Mouse (Mus musculus): ENCODE data around the gene Tcf7l1. TPM values are rescaled to one million over a fixed set of nuclear protein-coding genes. Genes with fewer than 3 reads are reported as not detected.

Tcf7l1 gene
- total RNA-seq, 2 experiments from 2014 or later: 8.2 to 9.2 TPM

DNA sequence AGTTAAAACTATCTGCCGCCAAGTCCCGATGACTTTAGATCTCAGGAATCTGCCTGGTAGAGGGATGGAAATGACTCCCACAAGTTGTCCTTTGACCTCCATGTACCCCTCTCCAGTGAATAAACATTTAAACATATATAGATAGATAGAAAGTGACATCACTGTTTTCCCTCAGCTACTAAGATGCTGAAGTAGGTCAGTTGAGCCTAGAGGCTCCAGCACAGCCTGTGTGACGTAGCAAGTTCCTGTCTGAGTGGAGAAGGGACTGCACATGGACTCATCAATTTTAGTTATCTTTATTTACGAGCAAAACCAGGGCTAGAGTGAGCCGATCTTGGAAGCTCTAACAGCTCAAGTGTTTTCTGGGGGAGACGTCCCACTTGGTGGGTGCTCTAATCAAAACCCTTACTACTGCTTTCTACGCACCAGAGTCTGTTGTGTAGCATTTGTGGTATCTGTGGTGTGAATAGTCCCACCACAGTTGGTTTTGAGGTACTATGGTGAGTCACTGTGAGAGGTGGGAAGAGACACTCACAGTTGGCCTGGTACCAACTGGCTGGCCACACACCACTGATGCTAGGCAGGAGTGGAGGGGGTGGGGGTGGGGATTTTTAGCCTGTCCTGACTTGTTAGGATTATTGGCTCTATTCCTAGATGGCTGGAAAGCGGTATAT lies 129.2 kb downstream of the Tcf7l1 start:
- no peak for DNase-seq

DNA sequence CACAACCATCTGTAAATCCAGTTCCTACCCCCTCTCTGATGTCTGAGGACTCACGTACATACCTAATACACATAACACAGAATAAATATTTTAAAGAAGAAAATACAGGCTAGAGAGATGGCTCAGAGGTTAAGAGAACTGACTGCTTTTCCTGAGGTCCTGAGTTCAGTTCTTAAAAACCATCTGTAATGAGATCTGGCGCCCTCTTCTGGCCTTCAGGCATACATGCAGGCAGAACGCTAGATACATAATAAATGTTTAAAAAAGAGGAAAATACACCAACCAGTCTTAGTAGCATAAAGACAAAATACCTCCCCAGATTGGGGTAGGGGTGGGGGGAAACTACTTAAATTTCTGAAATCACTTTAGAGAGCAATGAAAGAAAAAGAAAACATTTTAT lies 131.0 kb downstream of the Tcf7l1 start:
- peak in 1 of 2 experiments; percentile 58 for DNase-seq

DNA sequence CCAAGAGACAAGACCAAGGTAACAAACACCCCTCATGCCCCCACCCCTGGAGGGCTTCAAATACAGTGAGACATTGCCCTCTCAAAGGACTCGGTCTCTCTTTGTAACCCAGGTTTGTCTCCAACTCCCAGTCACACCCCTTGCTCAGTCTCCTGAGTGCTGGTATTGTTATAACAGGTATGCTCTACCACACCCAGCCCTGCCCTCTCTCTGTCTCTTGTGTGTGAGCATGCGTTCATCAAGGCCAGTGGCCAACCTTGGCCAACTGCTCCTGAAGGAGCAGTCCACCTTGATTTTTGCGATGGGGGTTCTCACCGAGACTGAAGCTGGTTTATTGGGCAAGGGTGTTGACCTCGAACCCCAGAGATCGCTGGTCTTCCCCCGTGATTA lies 133.0 kb downstream of the Tcf7l1 start:
- no peak for DNase-seq

DNA sequence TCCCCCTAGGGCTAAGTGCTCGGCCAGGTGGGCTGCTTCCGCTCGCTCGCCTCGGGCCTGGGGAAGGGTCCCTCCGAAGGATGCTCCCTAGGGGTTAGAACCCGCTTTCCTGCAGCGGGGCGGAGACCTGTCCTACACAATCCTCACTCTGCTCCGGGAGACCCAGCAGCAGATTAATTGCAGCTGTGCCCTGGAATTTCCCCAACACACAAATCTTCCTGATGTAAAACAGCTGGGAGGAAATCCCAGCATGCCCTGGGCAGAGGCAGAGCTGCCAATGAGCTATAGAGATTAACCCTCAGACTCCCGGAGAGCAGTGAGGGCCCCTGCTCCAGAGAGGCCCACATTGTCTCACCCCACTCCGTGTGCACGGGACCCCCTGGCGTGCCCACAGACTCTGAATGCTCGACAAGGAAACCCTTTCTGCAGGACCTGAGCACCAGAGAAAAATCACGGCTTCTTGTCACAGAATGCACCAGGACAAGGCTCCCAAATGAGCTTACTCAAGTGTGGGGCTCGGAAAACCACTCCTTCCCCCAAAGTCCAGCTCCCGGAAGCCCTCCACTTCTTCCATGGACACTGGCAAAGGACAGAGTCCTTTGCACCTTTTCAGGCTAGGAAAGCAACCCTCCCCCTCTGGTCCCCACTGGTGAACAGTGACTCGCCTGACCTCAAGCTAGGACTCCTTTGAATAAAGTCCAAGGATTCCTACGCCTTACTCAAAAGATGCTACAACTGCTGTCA lies 133.6 kb downstream of the Tcf7l1 start:
- peak; percentile 88 for DNase-seq

DNA sequence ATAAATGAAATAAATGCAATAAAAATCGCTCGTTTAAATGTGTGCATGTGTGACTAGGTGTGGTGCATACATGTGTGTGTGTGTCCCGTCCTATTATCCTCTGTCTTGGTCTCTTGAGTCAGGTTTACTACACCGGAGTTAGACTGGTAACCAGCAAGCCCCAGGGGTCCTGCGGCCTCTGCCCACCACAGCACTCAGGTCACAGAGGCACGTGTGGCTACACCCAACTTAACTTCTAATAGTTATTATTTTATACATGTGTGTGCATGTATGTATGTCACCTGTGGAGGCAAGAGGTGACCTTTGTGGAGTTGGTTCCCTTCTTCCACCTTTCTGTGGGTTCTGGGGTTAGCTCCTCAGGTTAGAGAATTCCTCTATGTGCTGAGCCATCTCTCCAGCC lies 134.7 kb downstream of the Tcf7l1 start:
- DNase-seq: no peak

DNA sequence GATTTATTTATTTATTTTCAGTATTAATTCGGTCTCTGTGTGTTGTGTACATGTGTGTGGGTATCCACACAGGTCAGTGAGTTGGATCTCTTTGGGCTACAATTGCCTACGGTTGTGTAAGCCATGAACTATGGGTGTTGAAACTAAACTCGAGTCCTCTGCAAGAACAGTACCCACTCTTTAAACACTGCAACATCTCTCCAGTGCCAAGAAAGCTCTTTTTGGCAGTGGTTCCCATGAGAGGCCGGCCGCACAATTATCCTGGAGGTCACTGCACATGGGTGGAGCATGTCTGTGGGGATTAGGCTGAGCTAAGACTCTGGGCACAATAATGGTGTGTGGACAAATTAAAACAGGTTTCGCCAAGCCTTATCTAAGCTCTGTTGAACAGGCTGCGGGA lies 135.6 kb downstream of the Tcf7l1 start:
- peak; percentile 75 to 85 for DNase-seq

DNA sequence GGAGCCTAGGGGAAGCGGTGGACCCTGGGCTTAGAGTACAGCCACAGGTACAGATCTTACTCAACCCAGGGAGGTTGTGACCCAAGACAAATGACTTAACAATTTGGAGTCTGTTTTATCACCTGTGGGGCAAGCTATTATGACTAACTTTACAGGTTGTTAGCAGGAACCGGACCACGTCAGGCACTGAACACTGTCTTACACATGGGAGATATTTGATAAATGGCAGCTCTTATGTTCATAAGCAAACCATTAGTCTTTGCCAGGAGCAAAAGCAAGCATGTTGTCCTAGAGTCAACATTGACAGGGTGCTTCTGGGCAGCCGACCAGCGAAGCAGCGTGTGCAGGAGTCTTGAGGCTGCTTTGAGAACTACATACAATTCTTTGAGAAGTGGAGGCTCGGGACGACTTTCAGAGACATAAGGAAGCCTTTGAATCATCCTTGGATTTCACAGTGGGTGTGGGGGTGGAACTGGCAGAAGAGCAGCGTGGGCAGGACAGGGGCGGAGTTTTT lies 138.7 kb downstream of the Tcf7l1 start:
- DNase-seq: no peak

DNA sequence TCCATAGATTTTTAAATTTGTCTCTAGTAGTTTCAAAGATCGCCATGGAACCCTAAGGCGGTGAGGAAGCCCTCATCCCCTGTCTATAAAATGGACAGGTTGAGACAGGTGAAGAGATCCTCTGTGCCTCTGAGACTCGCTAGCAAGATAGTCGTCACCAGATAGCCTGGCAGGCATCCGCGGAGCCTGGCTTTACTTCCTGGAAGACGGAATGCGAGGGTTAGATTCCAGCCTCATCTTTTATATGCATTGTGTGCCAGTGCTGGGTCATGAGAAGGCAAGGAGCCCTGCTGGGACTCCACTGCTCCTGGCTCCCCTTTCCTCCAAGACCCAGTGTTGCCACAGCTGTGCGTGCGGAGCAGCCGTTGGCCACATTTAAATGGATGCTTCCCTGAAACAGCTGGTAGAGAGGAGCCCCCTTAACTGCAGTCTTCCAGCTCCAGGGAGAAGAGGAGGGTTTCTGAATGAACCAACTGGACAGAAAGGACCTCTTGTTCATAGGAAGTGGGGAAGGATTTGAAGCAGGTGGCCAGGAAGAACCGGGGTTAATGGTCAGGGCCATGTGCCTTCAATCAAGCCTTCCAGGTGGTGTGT lies 141.0 kb downstream of the Tcf7l1 start:
- DNase-seq: peak in 1 of 2 experiments; percentile 19

DNA sequence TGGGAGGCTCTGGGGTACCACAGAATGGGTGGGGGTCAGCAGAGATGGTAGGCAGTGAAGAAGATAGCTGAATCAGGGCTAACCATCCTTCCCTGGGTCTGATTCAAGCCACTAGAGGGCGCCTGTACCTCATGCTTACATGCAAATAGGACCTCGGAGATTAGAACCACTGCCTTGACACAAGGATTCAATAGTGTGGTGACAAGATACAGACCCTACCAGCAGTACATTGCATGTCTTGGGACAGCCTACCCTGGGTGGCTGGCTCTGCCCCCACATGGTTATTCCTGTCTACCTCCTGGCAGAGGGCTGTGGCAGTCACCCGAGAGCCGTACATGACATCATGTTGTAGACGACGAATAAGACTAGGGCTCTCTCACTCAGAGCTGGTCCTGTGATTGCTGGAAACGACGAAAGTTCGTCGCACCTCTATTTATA lies 141.7 kb downstream of the Tcf7l1 start:
- DNase-seq: peak; percentile 72 to 88

DNA sequence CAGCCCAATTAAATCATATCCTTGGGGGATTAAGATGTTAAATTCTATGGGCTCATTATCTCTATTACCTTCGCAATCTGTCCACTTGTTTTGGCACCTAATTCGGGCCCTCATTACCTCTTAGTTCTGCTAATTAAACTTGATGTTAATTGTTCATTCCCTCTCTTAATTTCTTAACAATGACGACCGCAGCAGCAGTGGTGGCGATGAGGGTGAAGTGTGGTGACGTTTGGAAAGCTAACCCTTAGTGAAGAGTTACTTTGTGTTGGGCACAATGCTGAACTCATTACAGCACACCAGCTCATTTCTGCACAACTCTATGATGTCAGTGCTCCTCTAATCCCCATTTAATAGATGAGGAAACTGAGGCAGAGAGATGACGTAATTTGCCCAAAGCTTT lies 143.7 kb downstream of the Tcf7l1 start:
- DNase-seq: no peak

DNA sequence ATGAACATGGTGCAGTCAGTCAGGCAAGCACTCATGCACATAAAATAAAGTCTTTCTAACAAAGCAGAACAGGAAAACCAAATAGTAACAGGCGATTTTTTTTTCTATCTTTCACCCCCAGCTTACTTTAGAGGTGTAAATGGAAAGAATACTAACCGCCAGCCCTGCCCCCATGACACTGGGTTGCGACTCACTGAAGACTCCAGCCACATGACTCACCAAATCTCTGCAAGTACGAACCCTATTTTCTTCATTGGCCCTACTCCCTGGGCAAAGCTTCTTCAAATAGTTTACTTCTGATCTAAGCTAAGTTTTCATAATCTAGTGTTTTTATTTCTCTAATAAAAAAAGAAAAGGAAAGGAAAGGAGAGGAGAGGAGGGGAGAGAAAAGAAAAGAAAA lies 144.5 kb downstream of the Tcf7l1 start:
- DNase-seq: no peak

DNA sequence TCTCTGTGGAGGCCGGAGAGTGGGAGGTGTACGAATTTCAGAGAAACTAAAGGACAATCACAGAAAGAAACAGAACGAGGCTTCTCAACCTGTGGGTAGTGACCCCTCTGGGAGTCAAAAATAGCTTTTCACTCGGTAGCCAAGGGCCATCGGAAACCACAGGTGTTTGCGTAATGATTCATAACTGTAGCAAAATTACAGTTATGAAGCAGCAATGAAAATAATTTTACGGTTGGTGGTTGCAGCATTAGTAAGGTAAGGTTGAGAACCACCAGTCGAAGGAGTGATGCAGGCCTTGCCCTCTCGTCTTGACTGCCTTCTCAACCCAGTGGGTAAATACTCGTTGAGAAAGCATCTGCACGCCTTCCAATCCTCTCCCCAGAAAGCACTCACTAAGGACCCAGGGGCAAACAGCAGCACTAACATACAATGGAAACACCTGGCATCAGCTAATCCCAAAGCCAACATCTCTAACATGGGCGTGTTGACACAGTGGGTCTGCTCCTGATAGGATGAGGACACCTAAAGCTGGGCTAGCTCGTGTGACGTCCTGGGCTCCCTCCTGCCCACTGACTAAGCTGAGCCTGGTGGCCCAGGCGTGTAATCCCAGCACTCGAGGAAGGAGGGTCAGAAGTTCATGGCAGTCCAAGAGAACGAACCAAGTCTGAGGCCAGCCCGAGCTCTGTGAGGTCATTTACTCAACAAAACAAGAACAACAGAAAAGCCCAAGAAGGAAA lies 147.7 kb downstream of the Tcf7l1 start:
- no peak for DNase-seq

DNA sequence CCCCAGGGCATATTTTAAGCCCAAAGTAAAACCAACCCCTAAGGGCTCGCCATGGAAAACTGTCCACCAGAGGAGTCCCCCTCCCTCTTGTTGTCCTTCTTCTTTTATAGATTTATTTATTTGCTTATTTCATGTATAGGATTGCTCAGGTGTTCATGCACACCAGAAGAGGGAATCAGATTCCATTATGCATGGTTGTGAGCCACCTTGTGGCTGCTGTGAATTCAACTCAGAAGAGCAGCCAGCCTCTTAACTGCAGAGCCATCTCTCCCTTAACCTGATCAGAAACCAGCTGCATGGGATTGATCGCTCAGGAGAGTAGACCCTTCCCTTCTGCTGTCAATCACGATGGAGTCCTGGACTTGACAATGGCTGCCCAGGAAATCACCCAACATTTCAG lies 152.1 kb downstream of the Tcf7l1 start:
- no peak for DNase-seq

DNA sequence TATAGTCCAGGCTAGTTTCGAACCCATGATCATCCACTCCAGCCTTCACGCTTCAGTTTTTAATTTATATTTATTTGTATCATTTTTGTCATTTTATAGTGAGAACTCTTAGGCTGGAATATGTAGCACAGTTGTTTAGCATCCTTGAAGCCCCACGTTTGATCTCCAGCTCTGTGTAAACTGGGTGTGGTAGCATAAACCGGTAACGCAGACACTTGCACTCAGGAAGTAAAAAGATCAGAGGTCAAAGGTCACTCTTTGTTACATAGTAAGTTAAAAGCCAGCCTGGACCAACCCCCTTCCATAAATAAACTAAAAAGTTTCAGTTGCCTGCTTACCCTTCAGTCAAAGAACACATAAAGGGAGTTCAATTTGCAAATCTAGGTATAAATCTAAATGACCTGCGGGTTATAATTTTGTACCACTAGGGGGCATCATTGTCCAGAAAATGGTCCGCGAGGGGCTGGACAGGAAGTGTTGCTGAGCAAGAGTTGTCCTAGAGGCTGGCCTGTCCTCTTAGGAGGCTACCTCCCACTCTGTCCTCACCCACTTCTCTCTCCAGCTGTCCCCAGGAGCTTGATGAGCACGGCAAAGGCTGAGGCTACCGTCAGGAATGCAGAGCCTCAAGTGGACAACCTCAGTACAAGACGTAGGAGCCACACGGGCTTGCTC lies 153.2 kb downstream of the Tcf7l1 start:
- peak; percentile 79 to 86 for DNase-seq

DNA sequence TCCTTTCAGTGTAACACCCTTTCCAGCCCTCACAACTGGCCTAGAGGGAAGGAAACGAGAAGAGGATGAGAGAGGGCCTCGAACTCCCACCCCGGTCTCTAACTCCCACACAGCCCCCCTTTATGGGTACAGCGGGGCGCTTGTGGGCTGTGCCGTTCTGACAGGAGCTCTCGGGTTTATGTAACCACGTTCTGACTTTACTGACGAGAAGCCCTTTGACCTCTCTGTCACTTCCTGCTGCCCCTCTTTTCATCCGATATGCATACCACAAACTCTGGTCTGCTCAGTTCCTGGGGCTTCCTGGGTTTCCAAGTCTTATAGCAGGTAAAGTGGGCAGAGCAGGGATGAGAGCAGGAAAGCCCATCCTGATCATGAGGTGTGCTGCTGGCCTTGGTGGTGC lies 154.7 kb downstream of the Tcf7l1 start:
- DNase-seq: no peak

DNA sequence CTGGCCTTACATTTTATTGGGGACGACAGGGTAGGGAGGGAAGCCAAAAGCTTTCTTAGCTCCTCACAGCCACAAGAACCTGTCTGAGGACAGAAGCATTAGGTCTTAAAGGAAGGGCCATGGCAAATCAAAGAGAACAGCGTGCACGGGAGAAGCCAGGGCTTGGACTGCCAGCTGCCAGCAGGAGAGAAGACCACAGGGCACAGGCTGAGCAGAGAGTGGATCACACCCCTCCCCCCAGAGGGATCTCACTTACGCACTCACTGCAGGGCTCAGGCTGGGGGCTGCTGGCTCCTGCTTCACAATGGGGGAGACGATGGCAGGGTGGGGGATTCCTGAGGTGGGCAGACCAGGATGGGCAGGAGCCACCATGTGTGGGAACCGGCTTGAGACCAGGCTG lies 157.4 kb downstream of the Tcf7l1 start:
- no peak for DNase-seq

DNA sequence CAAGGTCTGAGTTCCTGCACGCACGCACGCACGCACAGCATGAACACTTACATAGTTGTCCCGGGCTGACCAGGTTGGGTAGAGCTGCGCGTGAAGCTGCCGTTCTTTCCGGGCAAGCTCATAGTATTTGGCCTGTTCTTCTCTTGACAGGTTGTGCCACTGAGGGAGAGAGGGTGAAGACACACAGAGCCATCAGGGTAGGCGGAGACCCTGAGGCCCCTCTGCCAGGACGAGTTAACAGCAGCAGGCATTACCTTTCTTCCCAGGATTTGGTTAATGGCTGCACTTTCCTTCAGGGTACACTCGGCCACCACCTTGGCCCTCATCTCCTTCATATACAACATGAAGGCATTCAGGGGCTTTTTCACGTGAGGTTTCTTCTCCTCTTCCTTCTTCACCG lies 158.1 kb downstream of the Tcf7l1 start:
- no peak for DNase-seq

DNA sequence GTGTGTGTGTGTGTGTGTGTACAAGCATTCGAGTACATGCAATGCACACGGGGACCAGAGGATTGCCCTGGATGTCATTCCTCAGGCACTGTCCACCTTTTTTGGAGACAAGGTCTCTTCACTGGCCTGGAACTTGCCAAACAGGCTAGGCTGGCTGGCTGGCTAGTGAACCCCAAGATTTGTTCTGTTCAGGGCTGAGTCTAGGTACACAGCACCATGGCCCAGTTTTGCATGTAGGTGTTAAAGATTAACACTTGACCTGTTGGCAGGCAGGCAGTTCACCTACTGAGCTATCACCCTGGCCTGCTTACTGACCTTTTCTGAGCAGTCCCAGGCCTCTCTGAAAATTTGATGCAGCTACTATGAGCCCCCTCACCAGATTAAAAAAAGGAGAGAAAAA lies 158.7 kb downstream of the Tcf7l1 start:
- no peak for DNase-seq

DNA sequence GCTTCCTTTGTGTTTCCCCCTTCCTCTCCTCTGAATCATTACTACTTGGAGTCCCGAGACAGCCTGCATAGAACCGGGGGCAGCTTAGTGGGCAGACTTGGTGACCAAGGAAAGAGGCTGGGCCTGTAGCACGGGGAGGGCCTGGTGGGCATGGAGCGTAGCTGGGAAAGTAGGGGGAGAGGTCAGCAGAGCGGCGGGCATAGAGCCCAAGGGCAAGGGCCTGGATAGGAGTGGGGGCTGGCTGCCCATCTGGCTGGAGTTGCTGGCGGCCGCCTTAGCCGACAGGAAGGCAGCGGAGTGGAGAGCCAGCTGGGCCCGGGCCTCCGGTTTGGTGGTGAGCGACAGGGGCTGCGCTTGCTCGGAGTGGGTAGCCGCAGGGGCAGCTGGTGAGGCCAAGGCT lies 161.8 kb downstream of the Tcf7l1 start:
- no peak for DNase-seq

DNA sequence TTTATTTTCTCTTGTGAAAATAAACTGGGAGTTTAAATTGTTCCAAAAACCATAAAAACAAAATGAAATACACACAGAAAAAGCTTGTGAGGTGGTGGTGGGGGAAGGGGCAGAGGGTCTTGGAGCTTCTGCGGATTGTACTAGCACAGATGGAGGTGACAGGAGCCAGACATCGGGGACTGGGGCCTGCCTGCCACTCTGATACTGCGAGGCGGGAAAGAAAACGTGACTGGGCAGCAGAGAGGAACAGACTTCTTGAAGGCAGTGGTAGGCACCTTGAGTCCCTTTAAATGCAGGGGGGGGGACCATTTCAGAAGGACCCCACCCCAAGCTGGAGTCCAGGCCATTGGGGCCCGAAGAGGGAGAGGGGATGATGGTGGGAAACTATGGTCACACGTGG lies 162.7 kb downstream of the Tcf7l1 start:
- DNase-seq: no peak

DNA sequence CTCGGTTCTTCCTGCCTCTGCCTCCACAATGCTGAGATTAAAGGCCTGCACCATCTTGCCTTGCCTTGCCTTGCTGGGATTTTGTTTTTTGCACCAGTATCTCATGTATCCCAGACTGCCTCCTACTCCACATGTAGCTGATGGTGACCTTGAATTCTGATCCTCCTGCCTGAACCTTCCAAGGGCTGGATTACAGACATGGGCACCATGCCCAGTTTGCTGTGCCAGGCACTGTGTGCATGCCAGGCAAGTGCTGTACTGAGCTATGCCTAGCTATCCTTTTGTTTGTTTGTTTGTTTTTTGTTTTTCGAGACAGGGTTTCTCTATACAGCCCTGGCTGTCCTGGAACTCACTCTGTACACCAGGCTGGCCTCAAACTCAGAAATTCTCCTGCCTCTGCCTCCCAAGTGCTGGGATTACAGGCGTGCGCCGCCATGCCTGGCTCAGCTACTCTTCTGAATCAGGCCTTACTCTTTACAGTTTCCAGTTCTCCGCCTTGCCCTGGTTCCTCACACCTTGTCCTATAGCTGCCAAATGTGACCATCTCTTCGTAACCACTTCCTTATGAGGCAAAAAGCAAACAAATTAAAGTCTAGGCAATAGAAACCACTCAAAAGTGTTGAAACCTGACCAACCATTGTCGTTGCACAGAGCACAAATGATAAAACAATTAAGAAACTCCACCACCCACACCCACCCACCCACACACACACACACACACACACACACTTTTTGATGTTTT lies 165.2 kb downstream of the Tcf7l1 start:
- peak; percentile 52 to 58 for DNase-seq

All from heart, adult 18-20 months (tissue).